Comparison of ENCODE assay signal across 7 mouse cellular contexts in the genomic region with DNA sequence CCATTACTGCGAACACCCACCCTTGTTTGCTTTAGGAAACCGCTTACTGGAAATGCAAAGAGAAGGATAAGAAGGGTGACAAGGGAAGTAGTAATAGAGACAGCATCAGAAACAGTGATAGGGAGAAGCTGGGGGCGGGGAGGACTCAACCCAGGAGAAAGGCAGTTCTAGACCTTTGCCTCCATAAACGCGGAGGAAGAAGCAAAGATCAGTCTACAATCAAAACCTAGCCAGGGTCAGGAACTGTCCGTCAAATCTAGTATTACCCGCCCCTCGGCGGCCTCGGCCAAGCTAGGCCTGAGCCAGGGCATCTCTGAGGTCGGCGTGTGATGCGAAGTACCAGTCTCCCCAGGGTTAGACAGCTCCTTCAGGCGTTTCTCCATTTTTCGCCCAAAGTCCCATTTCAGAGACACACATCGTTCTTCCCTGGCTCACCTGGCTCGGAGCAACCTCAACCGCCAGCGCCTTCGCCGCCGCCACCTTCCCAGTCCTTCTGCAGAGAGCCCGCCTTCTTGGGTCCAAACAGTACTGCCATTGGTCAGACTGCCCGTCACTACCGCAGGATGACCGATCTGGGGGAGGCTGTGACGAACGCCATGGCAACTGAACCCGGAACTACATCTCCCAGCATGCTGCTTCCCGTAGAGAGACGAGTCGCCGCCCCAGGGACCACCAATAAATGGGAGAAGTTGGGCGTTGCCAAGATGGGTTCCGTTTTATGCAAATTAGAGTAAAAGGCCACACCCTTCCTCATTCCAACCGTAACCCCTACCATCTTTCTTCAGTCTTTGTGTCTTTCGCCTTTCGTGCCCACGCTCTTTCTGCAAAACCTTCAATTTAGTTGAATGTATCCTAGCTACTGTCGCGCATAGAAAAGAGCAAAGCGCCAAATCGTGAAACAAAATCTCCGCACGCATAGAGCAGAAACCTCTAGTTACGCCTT. TPM values are rescaled to one million over a fixed set of nuclear protein-coding genes. Genes with fewer than 3 reads are reported as not detected.
DNase-seq lines count a peak whose midpoint lies in the region; ATAC-seq lines count a peak whose summit lies in the region.

A gene (minus strand): TSS at position 853 of the 943 bp plus-strand sequence.

- no peaks in the 10 kb centered on the region for H3K9me3 ChIP-seq in embryonic facial prominence, embryonic 11.5 days (replicated peaks; ENCODE audit: control insufficient read depth, low read length)
- no peaks in the 10 kb centered on the region for H3K9me3 ChIP-seq in limb, embryonic 10.5 days (replicated peaks)
- no peaks in the 10 kb centered on the region for H3K9me3 ChIP-seq in midbrain, embryonic 13.5 days

- H3K4me1 ChIP-seq in embryonic facial prominence, embryonic 11.5 days (ENCODE audit: control insufficient read depth, insufficient read depth, low read length) = no peaks in the 10 kb centered on the region
- peaks cover 30% of the 10 kb centered on the region for H3K4me1 ChIP-seq in limb, embryonic 10.5 days
- peaks cover 39% of the 10 kb centered on the region for H3K4me1 ChIP-seq in midbrain, embryonic 13.5 days (replicated peaks)

- H3K27me3 ChIP-seq in embryonic facial prominence, embryonic 11.5 days (ENCODE audit: control insufficient read depth, insufficient read depth, low read length) = no peaks in the 10 kb centered on the region
- H3K27me3 ChIP-seq in limb, embryonic 10.5 days (ENCODE audit: low read depth, poor library complexity, severe bottlenecking) = no peaks in the 10 kb centered on the region
- no peaks in the 10 kb centered on the region for H3K27me3 ChIP-seq in midbrain, embryonic 13.5 days

- H3K4me3 ChIP-seq in embryonic facial prominence, embryonic 11.5 days (ENCODE audit: low read depth, low read length) = peak within 1 kb of the TSS; percentile 93
- H3K4me3 ChIP-seq in limb, embryonic 10.5 days = peak within 1 kb of the TSS; percentile 93
- H3K4me3 ChIP-seq in midbrain, embryonic 13.5 days (replicated peaks) = peak within 1 kb of the TSS; percentile 95

- WGBS in embryonic facial prominence, embryonic 11.5 days = 1% methylated on average over 46 of the region's 46 CpGs
- 1% methylated on average over 46 of the region's 46 CpGs for WGBS in limb, embryonic 10.5 days
- 1% methylated on average over 46 of the region's 46 CpGs for WGBS in midbrain, embryonic 13.5 days

- peak; percentile 95 for ATAC-seq in embryonic facial prominence, embryonic 11.5 days (replicated peaks; ENCODE audit: insufficient number of reproducible peaks, low FRiP score, low TSS enrichment, low read depth)
- ATAC-seq in granulocyte monocyte progenitor cell, adult 5-6 weeks (replicated peaks; ENCODE audit: poor library complexity, severe bottlenecking) = peak; percentile 79
- peak; percentile 96 for ATAC-seq in midbrain, embryonic 13.5 days

- DNase-seq in adrenal gland, postnatal 14 days = peak; percentile 99
- peak; percentile 99 for DNase-seq in embryonic facial prominence, embryonic 11.5 days (ENCODE audit: low spot score)
- peak; percentile 100 for DNase-seq in kidney, adult 11 months
- peak; percentile 94 for DNase-seq in limb, embryonic 10.5 days (ENCODE audit: low spot score)
- DNase-seq in spleen, adult 12 weeks (ENCODE audit: low spot score) = peak; percentile 90

- H3K4me2 ChIP-seq in embryonic facial prominence, embryonic 11.5 days (ENCODE audit: low read depth, low read length) = peak within 1 kb of the TSS; percentile 56
- peak within 1 kb of the TSS; percentile 74 for H3K4me2 ChIP-seq in midbrain, embryonic 13.5 days (replicated peaks)

- H3K9ac ChIP-seq in embryonic facial prominence, embryonic 11.5 days (replicated peaks; ENCODE audit: low read length) = peak within 1 kb of the TSS; percentile 95
- H3K9ac ChIP-seq in midbrain, embryonic 13.5 days (replicated peaks) = peak within 1 kb of the TSS; percentile 97

- peak within 1 kb of the TSS; percentile 93 for H3K27ac ChIP-seq in embryonic facial prominence, embryonic 11.5 days (replicated peaks; ENCODE audit: low read depth, low read length)
- H3K27ac ChIP-seq in limb, embryonic 10.5 days = peak within 1 kb of the TSS; percentile 95
- H3K27ac ChIP-seq in midbrain, embryonic 13.5 days = peak within 1 kb of the TSS; percentile 97

- H3K36me3 ChIP-seq in embryonic facial prominence, embryonic 11.5 days (replicated peaks; ENCODE audit: control insufficient read depth, insufficient read depth, low read depth, low read length) = no peaks in the 10 kb centered on the region
- H3K36me3 ChIP-seq in limb, embryonic 10.5 days = no peaks in the 10 kb centered on the region
- H3K36me3 ChIP-seq in midbrain, embryonic 13.5 days = peaks cover 12% of the 10 kb centered on the region; the same call in 1 of the 2 replicates

RNA-seq across cellular contexts. Expression of the gene that starts here (rescaled TPM):
- total RNA-seq in adrenal gland, postnatal 14 days (2021) = 43.4 and 45.5 TPM in 2 replicates
- polyA plus RNA-seq in embryonic facial prominence, embryonic 11.5 days (2014; fragmentation: Nextera tagmentation; extraction: Ambion mirVana) = 66.7 and 76.4 TPM in 2 replicates
- total RNA-seq in granulocyte monocyte progenitor cell, adult 5-6 weeks (2014; fragmentation: Nextera tagmentation) = 43.5 and 55.5 TPM in 2 replicates
- 65.5 and 85.7 TPM in 2 replicates for total RNA-seq in granulocyte monocyte progenitor cell, adult 5-6 weeks (2017)
- 54.5 and 61.3 TPM in 2 replicates for polyA plus RNA-seq in limb, embryonic 10.5 days (2016; fragmentation: Nextera tagmentation; extraction: Ambion mirVana)
- polyA plus RNA-seq in midbrain, embryonic 13.5 days (2015; fragmentation: Nextera tagmentation; extraction: Ambion mirVana) = 103 and 110 TPM in 2 replicates

Comparison
In these comparisons a context has a peak if more than half of its experiments do, and no peak if none do; other contexts are left out.
1. Peak in every context shown above with its lines: DNase-seq, ATAC-seq, H3K4me3 ChIP-seq and H3K27ac ChIP-seq.